Mouse (Mus musculus) C2C12 (cell line): Measurements from ENCODE around the gene Ptprn2. TPM values are rescaled to one million over a fixed set of nuclear protein-coding genes. Genes with fewer than 3 reads are reported as not detected.

Experiments used
- H3K27me3 ChIP-seq: one replicate; pipeline ENCODE4 v1.6.1; 2011; ENCODE audit not compliant: control insufficient read depth, insufficient read depth, insufficient read length
- H3K36me3 ChIP-seq: one replicate; pipeline ENCODE4 v1.6.1; 2011; ENCODE audit not compliant: control insufficient read depth, insufficient read depth
- H3K4me3 ChIP-seq: one replicate; pipeline ENCODE4 v1.5.1; 2011; ENCODE audit warnings: mild to moderate bottlenecking, control low read depth; ENCODE audit not compliant: poor library complexity, insufficient read depth, severe bottlenecking
- H3K79me2 ChIP-seq: one replicate; pipeline ENCODE4 v1.6.1; 2011; ENCODE audit not compliant: control insufficient read depth, insufficient read depth
- H3K79me3 ChIP-seq: one replicate; pipeline ENCODE4 v1.6.1; 2011; ENCODE audit warnings: low read depth, control low read depth
- H3ac ChIP-seq: one replicate; pipeline ENCODE3; 2011; ENCODE audit warnings: low read depth; ENCODE audit not compliant: control insufficient read depth, insufficient read length
- CEBPB ChIP-seq: IDR thresholded peaks from one replicate; pipeline ENCODE4 v1.6.1; 2011; ENCODE audit warnings: low read depth, mild to moderate bottlenecking, control low read depth, moderate library complexity
- CTCF ChIP-seq: IDR thresholded peaks from one replicate; pipeline ENCODE4 v1.5.1; 2011; ENCODE audit not compliant: control insufficient read depth, insufficient read depth, insufficient read length
- FOSL1 ChIP-seq: IDR thresholded peaks from one replicate; pipeline ENCODE4 v1.8.0; 2011; ENCODE audit warnings: mild to moderate bottlenecking, low read length; ENCODE audit not compliant: poor library complexity, insufficient read depth, severe bottlenecking
- MAX ChIP-seq: IDR thresholded peaks from one replicate; pipeline ENCODE4 v1.6.1; 2011; ENCODE audit warnings: mild to moderate bottlenecking, control low read depth
- MYOD1 ChIP-seq: IDR thresholded peaks from one replicate; pipeline ENCODE4 v1.6.1; 2011; ENCODE audit warnings: low read depth; ENCODE audit not compliant: control insufficient read depth, insufficient read length
- MYOG ChIP-seq: IDR thresholded peaks from one replicate; pipeline ENCODE4 v1.6.1; 2011; ENCODE audit not compliant: control insufficient read depth, insufficient read length; ENCODE audit errors: extremely low read depth
- USF1 ChIP-seq: IDR thresholded peaks from one replicate; pipeline ENCODE4 v1.6.1; 2011; ENCODE audit warnings: low read depth, mild to moderate bottlenecking, control low read depth, moderate library complexity
- polyA plus RNA-seq: library from polyadenylated mRNA; unstranded; fragments of >200 nt; fragmentation: generic; extraction: Trizol; gene quantifications from one replicate; pipeline ENCODE4 v1.2.1, GENCODE M21; 2012; ENCODE audit warnings: missing spikeins

Ptprn2 gene
- polyA plus RNA-seq, 1 experiment: 0.41 TPM

DNA sequence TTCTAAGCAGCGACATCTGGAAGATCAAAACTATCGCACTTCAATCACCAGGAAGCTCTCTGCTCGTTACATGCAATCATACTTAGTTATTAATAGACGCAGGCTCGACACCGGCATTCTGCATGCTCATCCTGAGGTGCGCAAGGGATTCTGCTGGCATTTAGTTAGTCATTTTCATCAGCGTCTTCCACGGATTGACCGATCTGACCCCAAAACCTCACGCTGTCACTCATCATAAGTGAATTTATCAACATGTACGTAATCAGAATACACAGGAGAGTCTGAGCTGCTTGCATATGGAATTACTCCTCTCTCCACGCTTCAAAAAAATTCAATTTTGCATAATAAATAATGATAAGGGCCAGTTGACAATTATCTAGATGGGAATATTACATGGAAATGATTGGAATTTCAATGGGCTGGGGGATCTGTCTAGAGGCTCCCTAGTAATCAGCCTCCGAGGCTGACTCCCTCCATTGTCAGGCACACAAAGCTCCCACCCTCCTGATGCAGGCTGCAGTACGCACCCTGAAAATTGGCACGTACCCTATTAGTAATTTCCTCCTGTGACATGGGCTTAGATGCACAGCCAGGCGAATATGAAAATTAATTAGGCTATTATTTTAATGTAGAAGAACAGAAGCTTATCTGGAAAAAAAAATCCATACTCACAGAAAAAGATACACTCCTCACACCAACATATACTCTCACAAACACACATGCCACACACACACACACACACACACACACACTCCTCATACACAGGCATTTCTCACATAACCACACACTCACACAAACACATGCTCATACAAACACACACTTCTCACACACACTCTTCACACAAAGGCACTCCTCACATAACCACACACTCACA, 819.5 kb downstream of the Ptprn2 start:
- Histone ChIP-seq H3K27me3 (no peaks in the 10 kb centered on the region), H3K79me2 (no peaks in the 10 kb centered on the region), H3ac (no peak overlapping the region), H3K79me3 (no peaks in the 10 kb centered on the region), H3K4me3 (no peak overlapping the region), H3K36me3 (no peaks in the 10 kb centered on the region)
- no peak for TF ChIP-seq USF1
- no peak for TF ChIP-seq FOSL1
- no peak for TF ChIP-seq MYOD1
- no peak for TF ChIP-seq MAX
- TF ChIP-seq MYOG: no peak
- no peak for TF ChIP-seq CTCF
- no peak for TF ChIP-seq CEBPB

DNA sequence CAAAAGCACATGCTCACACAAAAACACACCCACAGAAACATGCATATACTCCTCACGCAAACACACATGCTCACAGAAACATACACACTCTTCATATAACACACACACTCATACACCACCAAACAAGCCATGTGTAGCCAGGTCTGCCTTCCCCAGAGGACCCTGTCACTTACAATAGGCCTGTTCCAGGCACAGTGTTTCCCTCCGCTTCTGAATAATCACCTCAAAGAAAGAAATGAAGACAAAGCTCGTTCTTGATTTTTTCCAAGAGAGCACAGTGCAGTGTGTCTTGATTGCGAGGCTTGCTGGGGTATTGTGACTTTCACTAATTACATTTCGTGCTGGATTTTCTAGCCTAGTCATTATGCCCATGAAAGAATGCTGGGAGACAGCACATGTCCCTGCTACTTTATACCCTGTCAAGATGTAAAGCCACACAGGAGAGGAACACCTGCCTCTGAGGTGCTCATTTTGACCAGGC, 820.1 kb downstream of the Ptprn2 start:
- Histone ChIP-seq H3K36me3 (no peaks in the 10 kb centered on the region), H3K27me3 (no peaks in the 10 kb centered on the region), H3K79me2 (no peaks in the 10 kb centered on the region), H3K79me3 (no peaks in the 10 kb centered on the region), H3ac (no peak overlapping the region), H3K4me3 (no peak overlapping the region)
- TF ChIP-seq CTCF: no peak
- TF ChIP-seq FOSL1: no peak
- no peak for TF ChIP-seq MAX
- no peak for TF ChIP-seq USF1
- TF ChIP-seq CEBPB: no peak
- no peak for TF ChIP-seq MYOG
- TF ChIP-seq MYOD1: no peak

- no peak overlapping the region for H3K4me3 ChIP-seq
- no peak for TF ChIP-seq CTCF
- no peak for TF ChIP-seq CEBPB
- no peak for TF ChIP-seq FOSL1
- TF ChIP-seq USF1: no peak
- no peak for TF ChIP-seq MAX
- TF ChIP-seq MYOD1: no peak
- no peak for TF ChIP-seq MYOG
- no peaks in the 10 kb centered on the region for H3K27me3 ChIP-seq
- H3K79me2 ChIP-seq: no peaks in the 10 kb centered on the region
- no peaks in the 10 kb centered on the region for H3K36me3 ChIP-seq
- no peaks in the 10 kb centered on the region for H3K79me3 ChIP-seq
- no peak overlapping the region for H3ac ChIP-seq
Observed at GRCm38 (mm10) chr12:117312079-117312478, 826.6 kb downstream of the Ptprn2 start.

- no peaks in the 10 kb centered on the region for H3K79me2 ChIP-seq
- H3ac ChIP-seq: no peak overlapping the region
- H3K36me3 ChIP-seq: no peaks in the 10 kb centered on the region
- H3K27me3 ChIP-seq: no peaks in the 10 kb centered on the region
- no peak for TF ChIP-seq MAX
- no peak for TF ChIP-seq MYOD1
- TF ChIP-seq USF1: no peak
- no peak for TF ChIP-seq MYOG
- TF ChIP-seq FOSL1: no peak
- TF ChIP-seq CEBPB: no peak
- no peak for TF ChIP-seq CTCF
- H3K79me3 ChIP-seq: no peaks in the 10 kb centered on the region
- H3K4me3 ChIP-seq: no peak overlapping the region
Observed at GRCm38 (mm10) chr12:117314987-117315386, 829.5 kb downstream of the Ptprn2 start.

DNA sequence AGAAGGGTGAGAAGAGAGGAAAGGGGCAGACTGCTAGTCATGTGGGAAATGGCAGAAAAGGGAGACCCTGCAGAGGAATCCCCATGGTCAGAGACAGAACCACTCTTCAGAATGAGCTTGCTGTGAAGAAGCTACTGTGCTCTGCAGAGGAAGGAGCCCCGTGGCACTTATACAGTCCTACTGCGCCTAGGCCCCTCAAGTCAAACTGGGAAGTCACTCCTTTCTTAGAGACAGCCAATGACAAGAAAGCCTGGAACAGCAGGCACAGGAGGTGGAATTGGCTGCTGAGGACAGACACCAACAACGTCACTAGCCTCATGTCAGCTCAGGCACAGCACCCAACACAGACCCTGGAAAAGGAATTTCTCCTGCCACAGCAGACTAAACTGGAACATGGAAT, 830.1 kb downstream of the Ptprn2 start:
- Histone ChIP-seq H3ac (no peak overlapping the region), H3K79me2 (no peaks in the 10 kb centered on the region), H3K36me3 (no peaks in the 10 kb centered on the region), H3K27me3 (no peaks in the 10 kb centered on the region), H3K4me3 (no peak overlapping the region), H3K79me3 (no peaks in the 10 kb centered on the region)
- TF ChIP-seq FOSL1: no peak
- no peak for TF ChIP-seq MAX
- TF ChIP-seq MYOD1: no peak
- no peak for TF ChIP-seq CEBPB
- TF ChIP-seq MYOG: no peak
- TF ChIP-seq USF1: no peak
- no peak for TF ChIP-seq CTCF
